Mouse (Mus musculus) spleen, adult 10 weeks (tissue): ENCODE data around the gene Olfr1102. TPM values are rescaled to one million over a fixed set of nuclear protein-coding genes. Genes with fewer than 3 reads are reported as not detected.

Experiments used
- polyA plus RNA-seq: library from polyadenylated mRNA; stranded (reverse); fragments of 350-450 nt; fragmentation: Illumina TruSeq; extraction: RNeasy Lipid Tissue Mini Kit (QIAGEN cat#74804); gene quantifications from one replicate; pipeline ENCODE4 v1.2.3, GENCODE M21; 2015; ENCODE audit warnings: low replicate concordance; ENCODE audit not compliant: insufficient read depth

The Olfr1102 gene
- polyA plus RNA-seq: not detected

GRCm38 (mm10) chr2:86998098-86998497, at the start of gene Olfr1102:
Gene Olfr1102 (plus strand): TSS chr2:86998398.

GRCm38 (mm10) chr2:86960593-86960992, 37.6 kb upstream of the Olfr1102 start, which contains the start of gene Olfr1099:
Gene Olfr1099 (minus strand): TSS chr2:86960693.

GRCm38 (mm10) chr2:86979854-86980253, 18.3 kb upstream of the Olfr1102 start, which contains the start of gene Olfr1100:
Gene Olfr1100 (minus strand): TSS chr2:86979954.

GRCm38 (mm10) chr2:86991121-86991520, 7.1 kb upstream of the Olfr1102 start, which contains the start of gene Olfr1101:
Gene Olfr1101 (minus strand): TSS chr2:86991221.

GRCm38 (mm10) chr2:87026980-87027379, 28.8 kb downstream of the Olfr1102 start, which contains the start of gene Olfr1104:
Gene Olfr1104 (minus strand): TSS chr2:87027080.

GRCm38 (mm10) chr2:87036431-87036830, 38.2 kb downstream of the Olfr1102 start, which contains the start of gene Olfr1105:
Gene Olfr1105 (minus strand): TSS chr2:87036531.

GRCm38 (mm10) chr2:87052173-87052572, 54.0 kb downstream of the Olfr1102 start, which contains the start of gene Olfr1106:
Gene Olfr1106 (minus strand): TSS chr2:87052273.

Other genes starting within 250 kb of the Olfr1102 start
- gene Olfr1090, start 239.4 kb upstream of the Olfr1102 start, polyA plus RNA-seq: not detected
- gene Olfr1093, start 215.9 kb upstream of the Olfr1102 start, polyA plus RNA-seq: not detected
- not detected for gene Olfr141, start 188.4 kb upstream of the Olfr1102 start, polyA plus RNA-seq
- not detected for gene Olfr1094, start 173.7 kb upstream of the Olfr1102 start, polyA plus RNA-seq
- not detected for gene Olfr1095, start 146.7 kb upstream of the Olfr1102 start, polyA plus RNA-seq
- gene Gm13723, start 123.6 kb upstream of the Olfr1102 start, polyA plus RNA-seq: not detected
- gene Olfr1097, start 106.2 kb upstream of the Olfr1102 start, polyA plus RNA-seq: not detected
- gene Olfr1098, start 73.9 kb upstream of the Olfr1102 start, polyA plus RNA-seq: not detected
- gene Olfr1099, start 37.7 kb upstream of the Olfr1102 start, polyA plus RNA-seq: not detected
- not detected for gene Olfr1100, start 18.4 kb upstream of the Olfr1102 start, polyA plus RNA-seq
- not detected for gene Olfr1101, start 7.2 kb upstream of the Olfr1102 start, polyA plus RNA-seq
- gene Olfr1104, start 28.7 kb downstream of the Olfr1102 start, polyA plus RNA-seq: not detected
- gene Olfr1105, start 38.1 kb downstream of the Olfr1102 start, polyA plus RNA-seq: not detected
- gene Olfr1106, start 53.9 kb downstream of the Olfr1102 start, polyA plus RNA-seq: not detected
- not detected for gene Olfr1107, start 77.4 kb downstream of the Olfr1102 start, polyA plus RNA-seq
- gene Olfr1109, start 97.6 kb downstream of the Olfr1102 start, polyA plus RNA-seq: not detected
- gene Olfr259, start 116.2 kb downstream of the Olfr1102 start, polyA plus RNA-seq: not detected
- gene Olfr1110, start 141.9 kb downstream of the Olfr1102 start, polyA plus RNA-seq: not detected
- gene Olfr1111, start 154.2 kb downstream of the Olfr1102 start, polyA plus RNA-seq: not detected
- gene Olfr1112, start 189.4 kb downstream of the Olfr1102 start, polyA plus RNA-seq: not detected
- gene Olfr1113, start 210.6 kb downstream of the Olfr1102 start, polyA plus RNA-seq: not detected
- gene Olfr1115, start 249.6 kb downstream of the Olfr1102 start, polyA plus RNA-seq: not detected